Mouse (Mus musculus): ENCODE results near the gene Ror2. TPM values are rescaled to one million over a fixed set of nuclear protein-coding genes. Genes with fewer than 3 reads are reported as not detected.

Ror2 gene
- polyA plus RNA-seq, 1 experiment from 2014 or later: 11.7 TPM

- Histone ChIP-seq H3K36me3 (no peaks in the 10 kb centered on the region), H3K27ac (replicated peaks) (0 out of 2 replicates have a peak overlapping the region, but pooled peaks have one; percentile 35), H3K4me1 (peaks cover 17% of the 10 kb centered on the region; the same call in 1 of the 2 replicates), H3K4me3 (no peak overlapping the region), H3K27me3 (no peaks in the 10 kb centered on the region), H3K4me2 (replicated peaks) (no peak overlapping the region), H3K9me3 (no peaks in the 10 kb centered on the region), H3K9ac (replicated peaks) (no peak overlapping the region)
- WGBS: 14% methylated on average over 18 of the region's 18 CpGs
- ATAC-seq (ENCODE audit: low FRiP score, low read depth): 0 out of 2 replicates have a peak, but pooled peaks have one; percentile 34
Measured at GRCm38 (mm10) chr13:53201628-53202438, 84.1 kb downstream of the Ror2 start.

DNA sequence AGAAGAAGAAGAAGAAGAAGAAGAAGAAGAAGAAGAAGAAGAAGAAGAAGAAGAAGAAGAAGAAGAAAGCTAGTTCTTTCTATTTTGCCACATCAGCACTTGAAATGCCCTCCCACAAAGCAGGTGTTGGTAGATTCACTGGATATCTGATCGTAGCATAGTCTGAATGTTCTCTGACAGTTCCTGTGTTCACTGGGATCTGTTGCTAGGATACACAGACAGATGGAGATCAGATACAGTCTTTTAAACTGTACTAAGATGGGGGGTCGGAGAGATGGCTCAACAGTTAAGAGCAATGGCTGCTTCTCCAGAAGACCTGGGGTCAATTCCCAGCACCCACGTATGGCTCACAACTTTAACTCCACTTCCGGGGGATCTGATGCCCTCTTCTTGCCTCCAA, 85.8 kb downstream of the Ror2 start:
- H3K4me1 ChIP-seq: peaks cover 19% of the 10 kb centered on the region; the same call in 1 of the 2 replicates

DNA sequence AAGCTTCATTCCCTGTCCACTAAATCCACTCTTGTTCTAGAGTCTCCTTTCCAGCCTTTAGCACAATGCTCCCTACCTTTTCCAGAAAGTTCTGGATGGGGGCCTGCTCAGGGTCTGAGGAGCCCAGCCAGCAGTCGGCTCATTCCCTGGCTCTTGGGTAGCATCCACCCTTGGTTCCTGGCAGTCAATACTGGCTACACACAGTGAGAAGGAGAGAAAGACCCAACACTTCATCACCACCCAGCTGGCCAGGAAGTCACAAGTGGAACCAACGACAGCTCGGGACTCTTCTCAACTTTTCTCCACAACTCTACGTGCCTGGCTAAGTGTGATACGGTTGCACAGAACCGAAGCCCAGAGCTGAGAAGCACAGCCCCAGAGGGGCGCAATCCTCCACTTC, 86.7 kb downstream of the Ror2 start:
- Histone ChIP-seq H3K9me3 (no peaks in the 10 kb centered on the region), H3K36me3 (no peaks in the 10 kb centered on the region), H3K27ac (replicated peaks) (no peak overlapping the region), H3K27me3 (no peaks in the 10 kb centered on the region), H3K4me3 (no peak overlapping the region), H3K4me1 (peaks cover 23% of the 10 kb centered on the region; the same call in 1 of the 2 replicates), H3K9ac (replicated peaks) (no peak overlapping the region), H3K4me2 (replicated peaks) (no peak overlapping the region)
- 94% methylated on average over 7 of the region's 7 CpGs for WGBS
- no peak for ATAC-seq (ENCODE audit: low FRiP score, low read depth)

More for the DNA sequence above, 85.8 kb downstream of the Ror2 start:
- H3K4me3 ChIP-seq: no peak overlapping the region
- H3K9ac ChIP-seq (replicated peaks): no peak overlapping the region
- no peaks in the 10 kb centered on the region for H3K27me3 ChIP-seq
- no peaks in the 10 kb centered on the region for H3K9me3 ChIP-seq
- no peak overlapping the region for H3K4me2 ChIP-seq (replicated peaks)
- 82% methylated on average over 4 of the region's 4 CpGs for WGBS
- ATAC-seq (ENCODE audit: low FRiP score, low read depth): no peak
- no peaks in the 10 kb centered on the region for H3K36me3 ChIP-seq
- no peak overlapping the region for H3K27ac ChIP-seq (replicated peaks)

DNA sequence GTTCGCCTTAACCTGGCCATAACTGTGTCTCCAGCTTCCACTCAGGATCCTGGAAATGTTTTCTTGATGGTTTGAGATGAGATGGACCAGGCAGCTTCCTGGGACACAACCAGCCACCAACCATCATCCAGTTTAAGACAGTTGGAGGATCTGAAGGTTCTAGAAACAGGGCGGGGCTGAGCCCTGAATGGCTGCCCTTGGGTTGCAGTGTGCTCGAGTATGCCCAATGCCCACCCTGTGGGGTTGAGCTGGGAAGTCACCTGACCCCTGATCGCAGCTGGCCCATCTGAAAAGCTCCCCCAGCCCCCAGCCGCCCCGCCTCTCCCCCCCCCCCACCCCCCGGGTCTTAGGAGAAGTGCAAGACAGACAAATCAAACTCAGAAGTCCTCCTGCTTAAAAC, 89.2 kb downstream of the Ror2 start:
- H3K9me3 ChIP-seq: no peaks in the 10 kb centered on the region
- H3K27ac ChIP-seq (replicated peaks): no peak overlapping the region
- no peaks in the 10 kb centered on the region for H3K36me3 ChIP-seq
- no peak overlapping the region for H3K4me3 ChIP-seq
- H3K9ac ChIP-seq (replicated peaks): no peak overlapping the region
- H3K27me3 ChIP-seq: 0 out of 2 replicates have a peak, but pooled peaks cover 3% of the 10 kb centered on the region
- WGBS: 72% methylated on average over 5 of the region's 7 CpGs
- ATAC-seq (ENCODE audit: low FRiP score, low read depth): no peak
- H3K4me2 ChIP-seq (replicated peaks): no peak overlapping the region
- H3K4me1 ChIP-seq: peaks cover 16% of the 10 kb centered on the region; the same call in 1 of the 2 replicates

- Histone ChIP-seq H3K9me3 (no peaks in the 10 kb centered on the region), H3K4me3 (no peak overlapping the region), H3K27ac (replicated peaks) (no peak overlapping the region), H3K9ac (replicated peaks) (no peak overlapping the region), H3K27me3 (0 out of 2 replicates have a peak, but pooled peaks cover 3% of the 10 kb centered on the region), H3K36me3 (no peaks in the 10 kb centered on the region), H3K4me2 (replicated peaks) (no peak overlapping the region), H3K4me1 (peaks cover 11% of the 10 kb centered on the region; the same call in 1 of the 2 replicates)
- no peak for ATAC-seq (ENCODE audit: low FRiP score, low read depth)
- WGBS: 79% methylated on average over 6 of the region's 6 CpGs
Measured at GRCm38 (mm10) chr13:53195951-53196677, 89.8 kb downstream of the Ror2 start.

GRCm38 (mm10) chr13:53194306-53194705, 91.6 kb downstream of the Ror2 start:
- Histone ChIP-seq H3K4me1 (peaks cover 11% of the 10 kb centered on the region; the same call in 1 of the 2 replicates), H3K9ac (replicated peaks) (no peak overlapping the region), H3K36me3 (no peaks in the 10 kb centered on the region), H3K4me3 (no peak overlapping the region), H3K27ac (replicated peaks) (no peak overlapping the region), H3K9me3 (no peaks in the 10 kb centered on the region), H3K27me3 (0 out of 2 replicates have a peak, but pooled peaks cover 3% of the 10 kb centered on the region), H3K4me2 (replicated peaks) (no peak overlapping the region)
- WGBS: 91% methylated on average over 15 of the region's 15 CpGs
- ATAC-seq (ENCODE audit: low FRiP score, low read depth): no peak

GRCm38 (mm10) chr13:53193713-53194112, 92.2 kb downstream of the Ror2 start:
- no peak overlapping the region for H3K4me2 ChIP-seq (replicated peaks)
- no peak overlapping the region for H3K27ac ChIP-seq (replicated peaks)
- ATAC-seq (ENCODE audit: low FRiP score, low read depth): no peak
- H3K9me3 ChIP-seq: no peaks in the 10 kb centered on the region
- H3K4me1 ChIP-seq: peaks cover 11% of the 10 kb centered on the region; the same call in 1 of the 2 replicates
- H3K27me3 ChIP-seq: 0 out of 2 replicates have a peak, but pooled peaks cover 3% of the 10 kb centered on the region
- no peak overlapping the region for H3K9ac ChIP-seq (replicated peaks)
- H3K36me3 ChIP-seq: no peaks in the 10 kb centered on the region
- H3K4me3 ChIP-seq: no peak overlapping the region
- 72% methylated on average over 6 of the region's 6 CpGs for WGBS

- ATAC-seq (ENCODE audit: low FRiP score, low read depth): no peak
- Histone ChIP-seq H3K36me3 (no peaks in the 10 kb centered on the region), H3K4me2 (replicated peaks) (no peak overlapping the region), H3K27me3 (0 out of 2 replicates have a peak, but pooled peaks cover 3% of the 10 kb centered on the region), H3K27ac (replicated peaks) (no peak overlapping the region), H3K9me3 (no peaks in the 10 kb centered on the region), H3K4me3 (no peak overlapping the region), H3K4me1 (peaks cover 10% of the 10 kb centered on the region; the same call in 1 of the 2 replicates), H3K9ac (replicated peaks) (no peak overlapping the region)
- WGBS: 86% methylated on average over 6 of the region's 6 CpGs
Measured at GRCm38 (mm10) chr13:53192286-53192685, 93.6 kb downstream of the Ror2 start.

DNA sequence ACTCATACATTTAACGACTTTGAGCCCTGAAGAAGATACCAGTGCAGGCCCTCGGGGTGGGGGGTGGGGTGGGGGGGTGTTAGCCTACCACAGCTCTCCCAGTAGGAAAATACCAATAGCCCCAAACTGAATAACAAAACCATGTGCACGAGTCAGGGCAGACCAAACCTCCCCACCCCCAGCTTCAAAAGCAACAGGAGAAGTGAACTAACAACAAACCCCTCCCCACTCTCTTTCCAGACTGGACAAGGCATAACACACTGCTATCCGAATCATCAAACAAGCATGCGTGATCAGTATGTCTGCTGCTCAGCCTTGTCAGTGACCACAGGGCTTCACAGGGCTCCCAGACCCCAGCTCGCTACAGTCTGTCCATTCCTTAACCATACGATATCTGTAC, 94.3 kb downstream of the Ror2 start:
- 81% methylated on average over 7 of the region's 7 CpGs for WGBS
- Histone ChIP-seq H3K27me3 (0 out of 2 replicates have a peak, but pooled peaks cover 3% of the 10 kb centered on the region), H3K4me3 (no peak overlapping the region), H3K4me2 (replicated peaks) (no peak overlapping the region), H3K27ac (replicated peaks) (no peak overlapping the region), H3K4me1 (peaks cover 4% of the 10 kb centered on the region; the same call in 1 of the 2 replicates), H3K36me3 (no peaks in the 10 kb centered on the region), H3K9me3 (no peaks in the 10 kb centered on the region), H3K9ac (replicated peaks) (no peak overlapping the region)
- ATAC-seq (ENCODE audit: low FRiP score, low read depth): no peak

DNA sequence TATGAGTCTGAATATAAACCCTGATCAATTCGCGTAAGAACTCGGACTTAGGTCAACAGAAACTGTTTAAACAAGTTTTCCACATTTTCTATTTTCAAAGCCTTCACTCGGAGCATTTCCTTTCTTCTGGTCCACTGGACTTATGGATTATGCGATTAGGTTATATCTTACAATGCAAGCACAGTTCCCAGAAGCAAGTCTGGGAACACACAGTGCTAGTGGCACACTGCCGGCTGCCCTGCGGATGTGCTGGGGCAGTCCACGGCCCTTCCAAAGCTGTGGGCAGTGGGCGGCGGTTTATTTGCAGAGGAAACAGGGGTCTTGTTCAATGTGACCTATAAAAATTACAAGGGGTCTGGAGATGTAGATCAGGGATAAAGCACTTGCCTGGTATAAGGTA, 97.0 kb downstream of the Ror2 start:
- H3K27ac ChIP-seq (replicated peaks): no peak overlapping the region
- no peaks in the 10 kb centered on the region for H3K36me3 ChIP-seq
- H3K9ac ChIP-seq (replicated peaks): no peak overlapping the region
- no peak overlapping the region for H3K4me2 ChIP-seq (replicated peaks)
- H3K4me3 ChIP-seq: no peak overlapping the region
- 74% methylated on average over 10 of the region's 10 CpGs for WGBS
- H3K27me3 ChIP-seq: 0 out of 2 replicates have a peak, but pooled peaks cover 3% of the 10 kb centered on the region
- no peak for ATAC-seq (ENCODE audit: low FRiP score, low read depth)
- H3K4me1 ChIP-seq: no peaks in the 10 kb centered on the region; the same call in 1 of the 2 replicates
- no peaks in the 10 kb centered on the region for H3K9me3 ChIP-seq

DNA sequence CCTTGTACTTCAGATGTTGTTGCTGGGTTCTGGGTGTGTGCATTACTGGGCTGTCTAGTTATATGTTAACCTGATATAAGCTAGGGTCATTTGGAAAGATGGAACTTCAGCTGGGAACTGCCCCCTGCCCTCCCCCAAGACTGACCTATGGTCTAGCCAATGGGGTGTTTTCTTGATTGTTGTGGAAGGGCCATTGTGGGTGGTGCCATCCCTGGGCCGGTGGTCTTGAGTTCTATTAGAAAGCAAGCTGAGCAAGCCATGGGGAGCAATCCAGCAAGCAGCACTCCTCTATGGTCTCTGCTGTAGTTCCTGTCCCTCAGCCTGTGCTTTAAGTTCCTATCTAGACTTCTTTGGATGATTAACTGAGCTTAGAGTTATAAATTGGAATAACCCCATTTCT, 101.1 kb downstream of the Ror2 start:
- WGBS: 67% methylated on average over 1 of the region's 1 CpGs
- no peak for ATAC-seq (ENCODE audit: low FRiP score, low read depth)
- no peaks in the 10 kb centered on the region for H3K9me3 ChIP-seq

DNA sequence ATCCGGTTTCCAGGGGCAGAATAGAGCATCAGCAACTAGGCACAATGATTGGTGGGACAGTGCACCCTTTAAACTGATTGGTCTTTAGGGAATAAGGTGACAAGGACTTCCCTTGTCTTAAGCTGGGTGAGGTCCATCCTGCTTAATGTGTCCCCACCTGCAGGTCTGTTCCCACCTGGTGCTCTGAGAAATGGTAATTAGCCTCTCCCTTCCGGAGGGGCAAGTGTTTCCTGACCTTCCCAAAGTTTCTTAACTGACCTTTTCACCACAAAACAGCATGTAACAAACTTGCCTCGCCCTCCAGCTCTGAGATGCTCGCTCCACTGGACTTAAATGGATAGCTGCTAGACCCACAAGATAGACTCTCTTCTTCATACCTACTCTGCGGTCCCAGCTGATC, 101.8 kb downstream of the Ror2 start:
- 56% methylated on average over 5 of the region's 5 CpGs for WGBS
- Histone ChIP-seq H3K27ac (replicated peaks) (no peak overlapping the region), H3K9ac (replicated peaks) (no peak overlapping the region), H3K4me2 (replicated peaks) (no peak overlapping the region), H3K36me3 (no peaks in the 10 kb centered on the region), H3K4me1 (peaks cover 8% of the 10 kb centered on the region), H3K27me3 (peaks cover 14% of the 10 kb centered on the region; the same call in 1 of the 2 replicates), H3K4me3 (no peak overlapping the region), H3K9me3 (no peaks in the 10 kb centered on the region)
- no peak for ATAC-seq (ENCODE audit: low FRiP score, low read depth)

More for the DNA sequence above, 101.1 kb downstream of the Ror2 start:
- Histone ChIP-seq H3K27me3 (peaks cover 9% of the 10 kb centered on the region; the same call in 1 of the 2 replicates), H3K4me3 (no peak overlapping the region), H3K9ac (replicated peaks) (no peak overlapping the region), H3K27ac (replicated peaks) (no peak overlapping the region), H3K4me2 (replicated peaks) (no peak overlapping the region), H3K4me1 (peaks cover 6% of the 10 kb centered on the region; the same call in 1 of the 2 replicates), H3K36me3 (no peaks in the 10 kb centered on the region)

Measured in midbrain, embryonic 12.5 days (tissue).